Mouse (Mus musculus): ENCODE measurements around the gene Rph3a. TPM values are rescaled to one million over a fixed set of nuclear protein-coding genes. Genes with fewer than 3 reads are reported as not detected.

Gene Rph3a
- polyA plus RNA-seq, 1 experiment from 2014 or later = 0.19 TPM

- Histone ChIP-seq H3K36me3 (ENCODE audit: control insufficient read depth, insufficient read depth, low read length) (no peaks in the 10 kb centered on the region), H3K9me3 (ENCODE audit: control insufficient read depth, low read length) (no peaks in the 10 kb centered on the region), H3K27me3 (replicated peaks; ENCODE audit: control insufficient read depth, insufficient read depth, low read length) (no peaks in the 10 kb centered on the region), H3K9ac (ENCODE audit: low read length) (no peak overlapping the region), H3K4me2 (ENCODE audit: low read length) (no peak overlapping the region), H3K27ac (ENCODE audit: low read depth) (no peak overlapping the region), H3K4me1 (replicated peaks; ENCODE audit: control insufficient read depth, insufficient read depth, low read length) (no peaks in the 10 kb centered on the region), H3K4me3 (ENCODE audit: low read depth, low read length) (no peak overlapping the region)
- DNase-seq (ENCODE audit: low spot score) = no peak
- no peak for ATAC-seq (replicated peaks; ENCODE audit: low FRiP score, low TSS enrichment, low read depth)
- WGBS = 80% methylated on average over 2 of the region's 2 CpGs
Observed at GRCm38 (mm10) chr5:121014496-121014895, 4.6 kb upstream of the Rph3a start.

GRCm38 (mm10) chr5:121011962-121012361 is 2.1 kb upstream of the Rph3a start:
- no peak overlapping the region for H3K4me2 ChIP-seq (ENCODE audit: low read length)
- no peaks in the 10 kb centered on the region for H3K9me3 ChIP-seq (ENCODE audit: control insufficient read depth, low read length)
- ATAC-seq (replicated peaks; ENCODE audit: low FRiP score, low TSS enrichment, low read depth) = no peak
- no peaks in the 10 kb centered on the region for H3K36me3 ChIP-seq (ENCODE audit: control insufficient read depth, insufficient read depth, low read length)
- H3K9ac ChIP-seq (ENCODE audit: low read length) = no peak overlapping the region
- H3K4me1 ChIP-seq (replicated peaks; ENCODE audit: control insufficient read depth, insufficient read depth, low read length) = no peaks in the 10 kb centered on the region
- H3K4me3 ChIP-seq (ENCODE audit: low read depth, low read length) = no peak overlapping the region
- no peak for DNase-seq (ENCODE audit: low spot score)
- H3K27ac ChIP-seq (ENCODE audit: low read depth) = no peak overlapping the region
- WGBS = 27% methylated on average over 2 of the region's 2 CpGs
- H3K27me3 ChIP-seq (replicated peaks; ENCODE audit: control insufficient read depth, insufficient read depth, low read length) = peaks cover 10% of the 10 kb centered on the region

DNA sequence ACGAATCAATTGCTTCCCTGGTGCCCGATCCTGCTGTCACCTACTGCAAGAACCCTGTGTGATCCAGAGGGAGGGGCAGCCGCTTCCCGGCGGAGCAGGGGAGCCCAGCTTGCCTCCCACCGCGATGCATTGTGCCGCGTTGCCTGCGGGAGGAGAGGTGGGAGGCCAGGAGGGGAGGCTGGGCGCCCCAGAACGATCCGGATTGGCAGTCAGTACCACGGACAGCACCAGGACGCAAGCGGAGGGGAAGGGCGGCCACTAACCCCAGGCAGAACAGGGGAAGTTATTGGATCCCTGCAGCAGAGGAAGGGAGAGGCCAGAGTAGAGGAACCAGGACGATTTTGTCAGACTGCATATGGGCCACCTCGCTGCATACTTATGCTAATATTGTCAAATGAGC is 486 bp downstream of the Rph3a start:
- no peak overlapping the region for H3K4me3 ChIP-seq (ENCODE audit: low read depth, low read length)
- H3K4me2 ChIP-seq (ENCODE audit: low read length) = no peak overlapping the region
- peaks cover 10% of the 10 kb centered on the region for H3K27me3 ChIP-seq (replicated peaks; ENCODE audit: control insufficient read depth, insufficient read depth, low read length)
- no peak for ATAC-seq (replicated peaks; ENCODE audit: low FRiP score, low TSS enrichment, low read depth)
- H3K4me1 ChIP-seq (replicated peaks; ENCODE audit: control insufficient read depth, insufficient read depth, low read length) = no peaks in the 10 kb centered on the region
- WGBS = under 1% methylated on average over 19 of the region's 19 CpGs
- DNase-seq (ENCODE audit: low spot score) = peak; percentile 89
- H3K27ac ChIP-seq (ENCODE audit: low read depth) = no peak overlapping the region
- H3K9ac ChIP-seq (ENCODE audit: low read length) = no peak overlapping the region
- no peaks in the 10 kb centered on the region for H3K9me3 ChIP-seq (ENCODE audit: control insufficient read depth, low read length)
- H3K36me3 ChIP-seq (ENCODE audit: control insufficient read depth, insufficient read depth, low read length) = no peaks in the 10 kb centered on the region

DNA sequence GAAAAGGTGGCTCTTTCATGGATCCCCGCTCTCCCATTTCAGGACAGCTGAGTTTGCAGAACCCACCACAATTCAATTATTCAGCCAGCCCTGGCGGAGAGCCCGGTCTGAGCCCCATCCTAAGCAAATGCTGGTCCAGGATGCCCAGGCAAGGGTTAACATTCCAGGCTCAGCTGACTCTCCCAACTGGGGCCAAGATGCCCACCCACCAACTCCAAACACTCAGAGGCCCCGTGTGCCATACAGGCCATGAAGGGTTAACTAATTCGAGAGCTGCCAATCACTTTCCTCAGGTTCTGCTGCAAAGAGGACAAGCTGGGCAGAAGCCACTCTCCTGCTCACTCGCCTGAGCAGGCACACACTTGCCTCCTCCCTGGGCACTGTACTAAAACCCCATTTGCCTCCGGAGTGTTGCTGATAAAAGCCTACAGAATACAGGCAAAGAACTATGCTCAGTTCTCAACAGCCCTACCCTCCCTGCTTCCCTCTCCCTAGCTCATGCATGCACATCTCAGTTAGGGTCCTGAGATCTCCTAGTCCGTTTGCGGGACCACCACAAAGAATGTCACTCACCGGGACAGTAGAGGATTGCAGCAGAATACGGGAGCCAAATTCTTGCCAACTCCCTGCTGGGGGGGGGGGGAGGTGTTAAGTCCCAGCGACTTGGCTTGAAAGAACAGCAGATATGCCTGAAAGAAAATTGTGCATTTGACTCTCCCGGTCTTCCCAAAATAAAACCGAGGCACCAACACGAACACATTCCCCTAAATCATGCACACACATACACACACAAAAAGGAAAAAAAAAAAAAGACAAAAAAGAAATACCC is 1.3 kb downstream of the Rph3a start:
- Histone ChIP-seq H3K4me3 (ENCODE audit: low read depth, low read length) (no peak overlapping the region), H3K36me3 (ENCODE audit: control insufficient read depth, insufficient read depth, low read length) (no peaks in the 10 kb centered on the region), H3K4me1 (replicated peaks; ENCODE audit: control insufficient read depth, insufficient read depth, low read length) (no peaks in the 10 kb centered on the region), H3K27me3 (replicated peaks; ENCODE audit: control insufficient read depth, insufficient read depth, low read length) (peaks cover 14% of the 10 kb centered on the region), H3K9ac (ENCODE audit: low read length) (no peak overlapping the region), H3K4me2 (ENCODE audit: low read length) (no peak overlapping the region), H3K27ac (ENCODE audit: low read depth) (no peak overlapping the region), H3K9me3 (ENCODE audit: control insufficient read depth, low read length) (no peaks in the 10 kb centered on the region)
- no peak for ATAC-seq (replicated peaks; ENCODE audit: low FRiP score, low TSS enrichment, low read depth)
- WGBS = 21% methylated on average over 15 of the region's 15 CpGs
- no peak for DNase-seq (ENCODE audit: low spot score)

GRCm38 (mm10) chr5:121007563-121007962 is 2.3 kb downstream of the Rph3a start:
- no peaks in the 10 kb centered on the region for H3K4me1 ChIP-seq (replicated peaks; ENCODE audit: control insufficient read depth, insufficient read depth, low read length)
- peaks cover 14% of the 10 kb centered on the region for H3K27me3 ChIP-seq (replicated peaks; ENCODE audit: control insufficient read depth, insufficient read depth, low read length)
- H3K4me2 ChIP-seq (ENCODE audit: low read length) = no peak overlapping the region
- no peaks in the 10 kb centered on the region for H3K36me3 ChIP-seq (ENCODE audit: control insufficient read depth, insufficient read depth, low read length)
- no peak overlapping the region for H3K9ac ChIP-seq (ENCODE audit: low read length)
- H3K9me3 ChIP-seq (ENCODE audit: control insufficient read depth, low read length) = no peaks in the 10 kb centered on the region
- no peak overlapping the region for H3K4me3 ChIP-seq (ENCODE audit: low read depth, low read length)
- ATAC-seq (replicated peaks; ENCODE audit: low FRiP score, low TSS enrichment, low read depth) = no peak
- no peak for DNase-seq (ENCODE audit: low spot score)
- WGBS = 70% methylated on average over 3 of the region's 3 CpGs
- H3K27ac ChIP-seq (ENCODE audit: low read depth) = no peak overlapping the region

GRCm38 (mm10) chr5:121007130-121007529 is 2.8 kb downstream of the Rph3a start:
- no peaks in the 10 kb centered on the region for H3K4me1 ChIP-seq (replicated peaks; ENCODE audit: control insufficient read depth, insufficient read depth, low read length)
- no peak overlapping the region for H3K27ac ChIP-seq (ENCODE audit: low read depth)
- WGBS = 78% methylated on average over 8 of the region's 8 CpGs
- H3K27me3 ChIP-seq (replicated peaks; ENCODE audit: control insufficient read depth, insufficient read depth, low read length) = peaks cover 14% of the 10 kb centered on the region
- H3K9ac ChIP-seq (ENCODE audit: low read length) = no peak overlapping the region
- ATAC-seq (replicated peaks; ENCODE audit: low FRiP score, low TSS enrichment, low read depth) = no peak
- H3K4me3 ChIP-seq (ENCODE audit: low read depth, low read length) = no peak overlapping the region
- no peak overlapping the region for H3K4me2 ChIP-seq (ENCODE audit: low read length)
- H3K36me3 ChIP-seq (ENCODE audit: control insufficient read depth, insufficient read depth, low read length) = no peaks in the 10 kb centered on the region
- no peaks in the 10 kb centered on the region for H3K9me3 ChIP-seq (ENCODE audit: control insufficient read depth, low read length)
- no peak for DNase-seq (ENCODE audit: low spot score)

- WGBS = 58% methylated on average over 3 of the region's 4 CpGs
- Histone ChIP-seq H3K4me2 (ENCODE audit: low read length) (no peak overlapping the region), H3K4me1 (replicated peaks; ENCODE audit: control insufficient read depth, insufficient read depth, low read length) (no peaks in the 10 kb centered on the region), H3K4me3 (ENCODE audit: low read depth, low read length) (no peak overlapping the region), H3K9me3 (ENCODE audit: control insufficient read depth, low read length) (no peaks in the 10 kb centered on the region), H3K27ac (ENCODE audit: low read depth) (no peak overlapping the region), H3K9ac (ENCODE audit: low read length) (no peak overlapping the region), H3K36me3 (ENCODE audit: control insufficient read depth, insufficient read depth, low read length) (no peaks in the 10 kb centered on the region), H3K27me3 (replicated peaks; ENCODE audit: control insufficient read depth, insufficient read depth, low read length) (peaks cover 14% of the 10 kb centered on the region)
- no peak for ATAC-seq (replicated peaks; ENCODE audit: low FRiP score, low TSS enrichment, low read depth)
- DNase-seq (ENCODE audit: low spot score) = no peak
Observed at GRCm38 (mm10) chr5:121006176-121006575, 3.7 kb downstream of the Rph3a start.

DNA sequence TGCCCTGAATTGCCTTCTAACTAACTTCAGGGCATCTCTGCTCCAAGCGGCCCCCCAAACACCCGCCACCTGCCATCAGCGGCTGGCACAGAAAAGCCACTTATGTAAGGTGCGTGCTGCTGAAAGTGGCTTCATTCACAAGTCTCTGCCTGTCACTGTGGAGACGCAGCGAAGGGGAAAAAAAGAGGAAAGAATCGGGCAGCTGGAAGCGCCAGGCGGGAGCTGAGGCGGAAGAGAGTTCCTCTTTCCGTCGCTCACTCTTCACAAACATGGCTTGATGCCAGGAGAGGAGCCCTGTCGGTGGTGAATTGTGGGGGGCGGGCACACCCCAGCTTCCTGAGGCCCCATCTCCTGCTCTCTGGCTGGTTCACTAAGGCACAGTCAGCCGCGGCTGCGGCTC is 6.1 kb downstream of the Rph3a start:
- WGBS = 30% methylated on average over 16 of the region's 17 CpGs
- DNase-seq (ENCODE audit: low spot score) = no peak

DNA sequence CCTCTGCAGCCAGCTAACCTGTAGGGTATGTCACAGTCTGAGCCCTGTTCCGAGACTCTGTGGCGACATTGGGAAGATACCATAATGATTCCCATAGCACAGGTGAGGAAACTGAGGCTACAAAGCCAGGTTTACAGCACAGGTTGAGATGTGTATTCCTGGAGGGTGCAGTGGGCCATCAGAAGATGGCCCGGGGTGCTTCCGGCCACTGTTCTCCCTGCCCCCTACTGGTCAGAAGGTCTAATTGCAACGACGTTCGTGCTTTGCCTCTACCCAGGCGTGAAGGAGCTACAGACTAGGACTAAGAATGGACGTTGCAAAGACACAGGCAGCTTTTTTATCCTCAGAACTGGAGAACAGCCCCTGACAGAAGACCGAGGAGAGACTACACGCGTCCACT is 10.3 kb downstream of the Rph3a start:
- Histone ChIP-seq H3K4me2 (ENCODE audit: low read length) (no peak overlapping the region), H3K9ac (ENCODE audit: low read length) (no peak overlapping the region), H3K4me1 (replicated peaks; ENCODE audit: control insufficient read depth, insufficient read depth, low read length) (no peaks in the 10 kb centered on the region), H3K9me3 (ENCODE audit: control insufficient read depth, low read length) (no peaks in the 10 kb centered on the region), H3K4me3 (ENCODE audit: low read depth, low read length) (no peak overlapping the region), H3K36me3 (ENCODE audit: control insufficient read depth, insufficient read depth, low read length) (no peaks in the 10 kb centered on the region), H3K27ac (ENCODE audit: low read depth) (no peak overlapping the region), H3K27me3 (replicated peaks; ENCODE audit: control insufficient read depth, insufficient read depth, low read length) (0 out of 2 replicates have a peak, but pooled peaks cover 4% of the 10 kb centered on the region)
- 42% methylated on average over 12 of the region's 12 CpGs for WGBS
- ATAC-seq (replicated peaks; ENCODE audit: low FRiP score, low TSS enrichment, low read depth) = no peak
- no peak for DNase-seq (ENCODE audit: low spot score)

More for the DNA sequence above, 6.1 kb downstream of the Rph3a start:
- Histone ChIP-seq H3K4me2 (ENCODE audit: low read length) (no peak overlapping the region), H3K27me3 (replicated peaks; ENCODE audit: control insufficient read depth, insufficient read depth, low read length) (peaks cover 9% of the 10 kb centered on the region), H3K9ac (ENCODE audit: low read length) (no peak overlapping the region), H3K4me3 (ENCODE audit: low read depth, low read length) (no peak overlapping the region), H3K4me1 (replicated peaks; ENCODE audit: control insufficient read depth, insufficient read depth, low read length) (no peaks in the 10 kb centered on the region), H3K9me3 (ENCODE audit: control insufficient read depth, low read length) (no peaks in the 10 kb centered on the region), H3K27ac (ENCODE audit: low read depth) (no peak overlapping the region), H3K36me3 (ENCODE audit: control insufficient read depth, insufficient read depth, low read length) (no peaks in the 10 kb centered on the region)
- ATAC-seq (replicated peaks; ENCODE audit: low FRiP score, low TSS enrichment, low read depth) = no peak

All from intestine, embryonic 14.5 days (tissue).